Mouse (Mus musculus): ENCODE results near the gene Epha1.

Epha1 gene

GRCm38 (mm10) chr6:42353180-42353579 lies 19.9 kb downstream of the Epha1 start:
- no peak for DNase-seq

GRCm38 (mm10) chr6:42352486-42352846 lies 20.6 kb downstream of the Epha1 start:
- DNase-seq: no peak

- DNase-seq: no peak
Observed at GRCm38 (mm10) chr6:42351776-42352485, 21.1 kb downstream of the Epha1 start.

- DNase-seq: no peak
Observed at GRCm38 (mm10) chr6:42350968-42351775, 21.9 kb downstream of the Epha1 start.

GRCm38 (mm10) chr6:42350021-42350967 lies 22.8 kb downstream of the Epha1 start:
- DNase-seq: peak; percentile 74

DNA sequence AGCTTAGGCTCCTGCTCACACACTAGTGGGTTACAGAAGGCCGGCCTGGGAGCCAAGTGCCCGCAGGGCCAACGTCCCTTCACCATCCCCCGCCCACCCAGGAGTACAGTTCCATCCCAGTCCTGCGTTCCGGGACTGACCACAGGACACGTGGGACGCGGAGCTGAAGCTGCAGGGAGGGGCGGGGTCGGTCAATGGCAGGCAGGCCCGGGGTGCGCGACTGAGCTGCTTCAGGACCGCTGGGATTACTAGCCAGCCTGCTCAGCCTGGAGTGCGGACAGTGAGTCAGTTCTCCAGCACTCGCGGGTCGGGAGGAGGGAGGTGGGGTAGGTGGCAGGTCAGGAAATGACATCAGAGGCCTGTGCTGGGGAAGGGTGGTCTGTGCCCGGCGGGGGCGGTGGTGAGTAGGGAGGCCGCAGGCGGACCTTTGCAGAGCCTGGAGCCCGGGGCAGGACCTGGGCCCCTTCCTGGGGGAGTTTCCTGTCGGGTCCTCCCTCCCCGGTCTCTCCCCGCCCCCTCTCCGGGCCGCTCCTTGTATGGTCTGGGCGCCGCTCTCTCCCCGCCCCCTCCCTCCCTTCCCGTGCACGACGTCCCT lies 23.5 kb downstream of the Epha1 start, which contains the start of gene Zyx:
Zyx (plus strand) TSS at position 205 of the 595 bp plus-strand sequence.
- peak; percentile 95 for DNase-seq

GRCm38 (mm10) chr6:42349006-42349425 lies 24.1 kb downstream of the Epha1 start:
- DNase-seq: peak; percentile 85

GRCm38 (mm10) chr6:42348281-42349005 lies 24.6 kb downstream of the Epha1 start:
- DNase-seq: no peak

- DNase-seq: no peak
Observed at GRCm38 (mm10) chr6:42344255-42344654, 28.8 kb downstream of the Epha1 start.

- DNase-seq: no peak
Observed at GRCm38 (mm10) chr6:42343361-42344120, 29.5 kb downstream of the Epha1 start.

GRCm38 (mm10) chr6:42342171-42342570 lies 30.9 kb downstream of the Epha1 start:
- DNase-seq: no peak

DNA sequence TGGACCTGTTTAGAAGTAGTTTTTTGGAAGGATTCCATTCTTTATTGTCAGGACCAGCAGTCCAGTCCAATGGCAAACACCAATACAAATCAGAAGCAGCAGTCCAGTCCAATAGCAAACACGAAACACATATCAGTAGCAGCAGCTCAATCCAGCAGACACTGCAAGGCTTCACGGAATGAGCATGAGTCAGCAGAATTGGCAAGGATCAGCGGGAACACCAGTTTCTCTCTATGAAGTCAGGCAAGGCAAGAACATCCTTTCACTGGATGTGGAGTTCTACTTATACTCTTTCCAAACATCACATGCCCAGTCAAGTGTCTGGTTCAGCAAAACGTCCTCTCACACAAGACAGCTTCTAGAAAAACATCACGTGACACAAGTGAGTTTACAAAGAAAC lies 33.1 kb downstream of the Epha1 start:
- DNase-seq: no peak

DNA sequence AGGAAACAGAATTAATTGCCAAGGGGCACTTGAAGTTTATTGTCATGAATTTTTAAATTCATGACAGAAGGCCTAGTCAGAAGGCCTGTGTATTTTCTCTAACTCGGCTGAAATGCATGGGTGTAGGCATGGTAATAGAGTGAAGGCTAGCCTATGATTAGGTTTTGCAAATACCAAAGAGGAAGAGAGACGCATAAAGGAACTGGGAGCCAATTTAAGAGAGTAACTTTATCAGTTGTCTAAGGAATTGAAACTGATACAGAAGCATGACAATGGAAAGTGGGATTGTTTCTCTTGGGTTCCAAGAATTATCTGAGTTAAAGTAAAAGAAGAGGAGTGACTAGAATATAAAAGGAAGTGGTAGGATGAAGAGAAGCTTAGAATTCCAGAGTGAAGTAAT lies 33.9 kb downstream of the Epha1 start:
- no peak for DNase-seq

DNA sequence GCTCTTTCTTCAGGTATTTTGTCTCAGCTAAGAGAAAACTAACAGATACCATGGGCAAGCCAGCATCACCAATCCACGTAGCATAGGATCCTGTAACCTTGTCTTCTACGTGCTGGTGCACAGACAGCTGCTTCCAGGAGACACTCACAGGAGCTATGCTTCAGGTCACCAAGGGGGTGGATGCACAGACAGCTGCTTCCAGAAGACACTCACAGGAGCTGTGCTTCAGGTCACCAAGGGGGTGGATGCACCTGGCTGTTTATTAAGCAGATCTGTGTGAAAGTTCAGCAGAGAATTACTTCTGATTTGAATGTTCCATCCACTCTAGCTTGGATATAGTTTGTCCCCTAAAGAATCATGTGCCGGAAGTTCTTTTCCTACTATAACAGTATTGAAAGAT lies 42.1 kb downstream of the Epha1 start:
- no peak for DNase-seq

DNA sequence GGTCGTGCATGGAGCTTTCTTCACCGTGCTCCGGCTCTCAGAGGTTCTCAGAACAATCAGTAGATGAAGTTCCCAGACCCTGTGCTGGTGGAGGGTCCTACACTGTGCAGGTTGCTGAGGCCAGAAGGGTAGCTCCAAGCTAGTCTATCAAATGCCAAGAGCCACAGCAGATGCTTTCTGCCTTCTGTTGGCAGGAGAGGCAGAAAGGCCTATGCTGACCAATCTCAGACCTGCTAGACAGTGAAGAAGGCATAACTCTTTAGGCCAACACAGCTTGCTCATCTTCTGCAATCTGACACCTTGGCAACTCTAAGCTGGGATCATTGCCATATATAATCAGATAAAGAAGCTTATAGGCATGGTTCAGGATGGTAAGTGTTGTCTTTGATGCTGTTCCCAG lies 42.9 kb downstream of the Epha1 start:
- DNase-seq: no peak

DNA sequence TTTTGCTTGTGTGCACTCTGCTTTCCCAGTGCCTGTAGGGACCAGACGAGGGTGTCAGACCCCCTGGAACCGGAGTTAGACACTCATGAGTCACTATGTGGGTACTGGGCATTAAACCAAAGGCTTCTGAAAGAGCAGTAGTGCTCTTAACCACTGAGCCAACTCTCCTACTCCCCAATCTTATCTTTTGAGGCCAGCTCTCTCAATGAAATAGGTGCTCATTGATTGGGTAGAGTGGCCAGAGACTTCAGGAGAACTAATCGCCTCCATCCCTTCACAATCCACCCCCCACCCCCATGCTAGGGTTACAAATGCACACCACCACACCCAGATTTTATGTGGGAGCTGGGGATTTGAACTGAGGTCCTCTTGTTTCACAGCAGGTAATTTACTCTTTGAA lies 44.3 kb downstream of the Epha1 start:
- DNase-seq: no peak

GRCm38 (mm10) chr6:42326509-42326908 lies 46.6 kb downstream of the Epha1 start:
- DNase-seq: no peak

DNA sequence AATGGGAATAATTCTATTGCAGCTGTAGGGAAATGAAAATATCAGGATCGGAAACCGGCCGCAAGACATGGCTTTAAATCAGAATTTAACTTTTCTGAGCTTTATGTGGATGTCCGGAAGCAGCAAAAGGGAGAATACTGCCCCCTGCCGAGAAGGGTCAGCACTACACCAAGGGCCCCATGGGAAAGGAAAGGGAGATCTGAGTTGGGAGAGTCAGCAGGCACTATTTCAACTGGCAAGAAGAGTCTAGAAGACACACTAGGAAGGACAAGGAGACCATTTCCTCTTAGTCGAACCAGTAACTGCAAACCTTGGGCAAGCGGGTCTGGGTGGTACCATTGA lies 47.8 kb downstream of the Epha1 start:
- peak; percentile 75 for DNase-seq

- peak; percentile 79 for DNase-seq
Observed at GRCm38 (mm10) chr6:42324482-42325267, 48.4 kb downstream of the Epha1 start, which contains the start of gene Fam131b. Gene Fam131b, minus strand, starts transcription at chr6:42324643.

DNA sequence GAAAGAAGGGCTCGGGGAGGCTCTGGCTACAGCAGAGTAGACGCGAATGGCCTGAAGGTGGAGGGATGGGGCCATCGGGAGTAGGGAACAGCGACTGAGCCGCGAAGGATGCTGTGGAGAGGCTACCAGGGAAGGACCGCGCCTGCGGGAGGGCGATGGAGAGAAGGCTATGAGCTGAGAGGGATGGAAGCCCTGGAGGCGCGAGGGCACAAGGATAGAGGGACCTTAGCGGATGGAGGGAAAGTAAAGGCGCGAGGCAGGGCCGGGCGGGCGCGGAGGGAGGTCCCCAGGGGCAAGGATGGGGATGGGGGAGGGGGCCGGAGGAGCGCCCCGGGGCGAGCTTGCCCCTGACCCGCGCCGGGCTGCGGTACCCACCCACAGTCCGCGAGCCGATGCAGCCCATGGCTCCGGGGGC lies 49.0 kb downstream of the Epha1 start:
- peak; percentile 61 for DNase-seq
